Mouse (Mus musculus) limb, embryonic 14.5 days (tissue): ENCODE results near the gene 2810408A11Rik. TPM values are rescaled to one million over a fixed set of nuclear protein-coding genes. Genes with fewer than 3 reads are reported as not detected.
"Not testable (repeated sequence)": the region's sequence is repeated elsewhere in the genome, so short reads cannot be mapped to it uniquely, and the experiment has no call there.

Experiments
- ATAC-seq: fragments of 200-750 bp; cut with Nextera tagmentation; 2 replicates; pipeline ENCODE4 v1.8.0; 2017; ENCODE audit warnings: low read depth, moderate number of reproducible peaks, moderate TSS enrichment; ENCODE audit not compliant: low FRiP score
- DNase-seq: peaks from one replicate; pipeline ENCODE4 v3.0.0-alpha.2; 2015; ENCODE audit warnings: low spot score
- H3K27ac ChIP-seq: fragments of 300-500 bp; sonication (generic); replicated peaks from 2 replicates; pipeline ENCODE4 v1.5.1; 2014; ENCODE audit warnings: low read depth, mild to moderate bottlenecking, low read length, moderate library complexity, mixed read lengths
- H3K27me3 ChIP-seq: fragments of 300-500 bp; sonication (generic); 2 replicates; pipeline ENCODE4 v1.6.1; 2014; ENCODE audit warnings: low read length, mixed read lengths; ENCODE audit not compliant: control insufficient read depth, insufficient read depth
- H3K36me3 ChIP-seq: fragments of 300-500 bp; sonication (generic); 2 replicates; pipeline ENCODE4 v1.6.1; 2014; ENCODE audit warnings: mild to moderate bottlenecking, low read length, moderate library complexity, mixed read lengths; ENCODE audit not compliant: control insufficient read depth, insufficient read depth
- H3K4me1 ChIP-seq: fragments of 300-500 bp; sonication (generic); 2 replicates; pipeline ENCODE4 v1.6.1; 2014; ENCODE audit warnings: antibody characterized with exemption, low read length, mixed read lengths; ENCODE audit not compliant: control insufficient read depth, insufficient read depth
- H3K4me2 ChIP-seq: fragments of 300-500 bp; sonication (generic); replicated peaks from 2 replicates; pipeline ENCODE4 v1.6.1; 2014; ENCODE audit warnings: low read depth, mild to moderate bottlenecking, low read length, moderate library complexity; ENCODE audit not compliant: severe bottlenecking
- H3K4me3 ChIP-seq: fragments of 300-500 bp; sonication (generic); replicated peaks from 2 replicates; pipeline ENCODE4 v1.5.1; 2014; ENCODE audit warnings: low read length
- H3K9ac ChIP-seq: fragments of 300-500 bp; sonication (generic); 2 replicates; pipeline ENCODE4 v1.6.1; 2014; ENCODE audit warnings: mild to moderate bottlenecking, low read depth, low read length, moderate library complexity; ENCODE audit not compliant: severe bottlenecking
- H3K9me3 ChIP-seq: fragments of 300-500 bp; sonication (generic); 2 replicates; pipeline ENCODE4 v1.6.1; 2016; ENCODE audit warnings: low read length; ENCODE audit not compliant: control insufficient read depth
- POLR2A ChIP-seq: fragments of 200-500 bp; IDR thresholded peaks from 2 replicates; pipeline ENCODE4 v1.8.0; 2012; ENCODE audit warnings: inconsistent platforms, mild to moderate bottlenecking, moderate library complexity, borderline replicate concordance; ENCODE audit not compliant: insufficient read depth, insufficient read length; ENCODE audit errors: extremely low read depth
- WGBS: fragments of 180-500 bp; shearing (Covaris S2); extraction: QIAGEN DNeasy Blood & Tissue Kit; methylation state at CpG from one replicate; pipeline ENCODE4 v1.1.7; 2014; 5-methylcytosine and 5-hydroxymethylcytosine counted together
- polyA plus RNA-seq, 2 experiments: library from polyadenylated mRNA; depleted of rRNA in 1 of 2; stranded (reverse) in 1 of 2; unstranded in 1 of 2; fragments of >200 nt; fragmentation: Nextera tagmentation in 1 of 2; extraction: Ambion mirVana in 1 of 2; gene quantifications; 2 replicates each; pipeline versions ENCODE4 v1.2.1 to v1.2.3; 2012 to 2014

Gene 2810408A11Rik
- polyA plus RNA-seq, 2 experiments, result 8.9 TPM

GRCm38 (mm10) chr11:69919053-69919452 lies 18.3 kb upstream of the 2810408A11Rik start:
- H3K4me2 ChIP-seq, result peak overlapping the region; percentile 88
- H3K27ac ChIP-seq, result no peak overlapping the region
- H3K9ac ChIP-seq, result no peak overlapping the region
- H3K36me3 ChIP-seq, result peaks cover 44% of the 10 kb centered on the region
- no peaks in the 10 kb centered on the region for H3K27me3 ChIP-seq
- TF ChIP-seq POLR2A, result no peak
- WGBS, result 78% methylated on average over 9 of the region's 9 CpGs
- ATAC-seq (no peak), DNase-seq (no peak)
- peaks cover 23% of the 10 kb centered on the region for H3K4me1 ChIP-seq
- H3K9me3 ChIP-seq, result no peaks in the 10 kb centered on the region
- H3K4me3 ChIP-seq, result peak overlapping the region; percentile 97

- Histone ChIP-seq H3K9me3 (no peaks in the 10 kb centered on the region), H3K4me1 (peaks cover 25% of the 10 kb centered on the region), H3K36me3 (peaks cover 47% of the 10 kb centered on the region), H3K4me3 (no peak overlapping the region), H3K9ac (no peak overlapping the region), H3K27ac (no peak overlapping the region), H3K27me3 (no peaks in the 10 kb centered on the region), H3K4me2 (no peak overlapping the region)
- 70% methylated on average over 5 of the region's 5 CpGs for WGBS
- no peak for TF ChIP-seq POLR2A
- DNase-seq (no peak), ATAC-seq (no peak)
Observed at GRCm38 (mm10) chr11:69918118-69918517, 17.3 kb upstream of the 2810408A11Rik start.

- TF ChIP-seq POLR2A, result no peak
- DNase-seq, result no peak
- no peaks in the 10 kb centered on the region for H3K27me3 ChIP-seq
- WGBS, result 86% methylated on average over 8 of the region's 8 CpGs
- peaks cover 21% of the 10 kb centered on the region for H3K4me1 ChIP-seq
- H3K27ac ChIP-seq, result no peak overlapping the region
- H3K4me2 ChIP-seq, result no peak overlapping the region
- no peak overlapping the region for H3K9ac ChIP-seq
- no peak for ATAC-seq
- H3K36me3 ChIP-seq, result peaks cover 54% of the 10 kb centered on the region
- no peaks in the 10 kb centered on the region for H3K9me3 ChIP-seq
- no peak overlapping the region for H3K4me3 ChIP-seq
Observed at GRCm38 (mm10) chr11:69917379-69917948, 16.7 kb upstream of the 2810408A11Rik start.

GRCm38 (mm10) chr11:69916652-69917378 lies 16.0 kb upstream of the 2810408A11Rik start:
- Histone ChIP-seq H3K36me3 (peaks cover 60% of the 10 kb centered on the region), H3K4me1 (peaks cover 21% of the 10 kb centered on the region)
- ATAC-seq, H3K4me3 ChIP-seq, H3K27me3 ChIP-seq, H3K27ac ChIP-seq, H3K9me3 ChIP-seq, H3K4me2 ChIP-seq, H3K9ac ChIP-seq, DNase-seq: not testable (repeated sequence)
- WGBS, result 58% methylated on average over 7 of the region's 7 CpGs

- WGBS, result 72% methylated on average over 5 of the region's 5 CpGs
- peaks cover 69% of the 10 kb centered on the region for H3K36me3 ChIP-seq
Observed at GRCm38 (mm10) chr11:69915667-69916627, 15.2 kb upstream of the 2810408A11Rik start.

More at GRCm38 (mm10) chr11:69915667-69916627, 15.2 kb upstream of the 2810408A11Rik start:
- Histone ChIP-seq H3K27ac (no peak overlapping the region), H3K4me2 (no peak overlapping the region), H3K9ac (peak overlapping the region; percentile 12), H3K27me3 (no peaks in the 10 kb centered on the region), H3K4me3 (peak overlapping the region; percentile 83; the same call in 1 of the 2 replicates), H3K9me3 (no peaks in the 10 kb centered on the region), H3K4me1 (peaks cover 21% of the 10 kb centered on the region)
- no peak for TF ChIP-seq POLR2A
- ATAC-seq (no peak), DNase-seq (no peak)
